Mouse (Mus musculus) frontal cortex, postnatal 25 days (tissue): ENCODE data around the gene Olfr222.

Experiments
- DNase-seq, 2 experiments: peaks; one replicate each; pipeline ENCODE4 v3.0.0; 2022; ENCODE audit warnings: low spot score in 2 of 2

The Olfr222 gene

GRCm38 (mm10) chr11:59541324-59541723 lies 34.7 kb downstream of the Olfr222 start, which contains the start of gene Nlrp3:
TSS of gene Nlrp3 (plus strand) at chr11:59541568.
- DNase-seq, result no peak

- no peak for DNase-seq
Measured at GRCm38 (mm10) chr11:59540123-59540522, 35.9 kb downstream of the Olfr222 start.

GRCm38 (mm10) chr11:59538387-59538786 lies 37.6 kb downstream of the Olfr222 start:
- peak in 1 of 2 experiments; percentile 34 for DNase-seq

GRCm38 (mm10) chr11:59537218-59538130 lies 38.6 kb downstream of the Olfr222 start:
- no peak for DNase-seq

- DNase-seq, result no peak
Measured at GRCm38 (mm10) chr11:59531562-59531961, 44.5 kb downstream of the Olfr222 start.

GRCm38 (mm10) chr11:59530870-59531535 lies 45.0 kb downstream of the Olfr222 start:
- peak in 1 of 2 experiments; percentile 21 for DNase-seq

GRCm38 (mm10) chr11:59530221-59530620 lies 45.8 kb downstream of the Olfr222 start:
- DNase-seq, result no peak

- DNase-seq, result no peak
Measured at GRCm38 (mm10) chr11:59526472-59527080, 49.5 kb downstream of the Olfr222 start, which contains the start of gene Zkscan17. TSS of gene Zkscan17 (minus strand) at chr11:59526751.

GRCm38 (mm10) chr11:59525237-59525636 lies 50.8 kb downstream of the Olfr222 start:
- peak; percentile 58 to 76 for DNase-seq

- no peak for DNase-seq
Measured at GRCm38 (mm10) chr11:59524150-59524549, 51.9 kb downstream of the Olfr222 start.
